Mouse (Mus musculus): ENCODE results near the gene Pdzd2. TPM values are rescaled to one million over a fixed set of nuclear protein-coding genes. Genes with fewer than 3 reads are reported as not detected.

Pdzd2 gene
- polyA plus RNA-seq, 1 experiment from 2014 or later: 114 TPM

DNA sequence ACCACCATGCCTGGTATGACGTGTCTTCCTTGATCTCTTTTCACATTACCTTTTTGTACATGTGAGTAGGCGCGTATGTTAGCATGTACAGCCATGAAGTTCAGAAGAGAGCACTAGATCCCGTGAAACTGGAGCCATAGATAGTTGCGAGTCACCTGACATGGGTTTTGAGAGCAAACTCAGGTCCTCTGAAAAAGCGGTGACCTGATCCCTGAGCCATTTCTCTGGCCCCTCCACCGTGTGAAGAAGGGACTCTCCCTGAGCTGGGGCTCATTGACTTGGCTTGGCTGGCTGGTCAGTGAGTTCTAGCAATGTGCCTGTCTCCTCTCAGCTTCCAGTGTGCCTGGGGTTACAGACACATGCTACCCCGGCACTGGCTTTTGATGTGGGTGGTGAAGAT is 102.2 kb downstream of the Pdzd2 start:
- H3K27ac ChIP-seq (ENCODE audit: low read length): no peak overlapping the region
- 93% methylated on average over 8 of the region's 8 CpGs for WGBS

DNA sequence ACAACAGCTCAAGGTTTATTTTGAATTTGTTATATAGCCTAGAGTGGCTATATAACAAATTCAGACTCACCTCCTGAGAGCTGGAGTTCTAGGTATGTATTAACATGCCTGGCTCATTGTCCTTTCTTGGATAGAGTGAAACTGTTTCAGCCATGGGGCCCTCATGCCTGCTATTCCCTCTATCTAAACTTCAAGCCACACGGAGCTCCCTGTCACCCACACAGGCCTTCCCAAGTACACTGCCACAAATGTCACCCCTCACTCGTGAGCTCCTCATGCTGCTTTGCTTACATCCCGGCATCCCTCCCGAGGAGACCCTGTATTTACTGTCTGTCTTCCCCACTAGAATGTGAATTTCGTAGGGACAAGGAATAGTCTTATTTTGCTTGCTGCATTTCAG is 103.3 kb downstream of the Pdzd2 start:
- Histone ChIP-seq H3K4me3 (ENCODE audit: low read depth, low read length) (no peak overlapping the region), H3K27ac (ENCODE audit: low read length) (no peak overlapping the region), H3K9me3 (ENCODE audit: low read length) (no peaks in the 10 kb centered on the region), H3K4me1 (ENCODE audit: insufficient read depth, low read depth, low read length) (no peaks in the 10 kb centered on the region), H3K36me3 (ENCODE audit: insufficient read depth, low read length) (no peaks in the 10 kb centered on the region), H3K4me2 (replicated peaks; ENCODE audit: low read depth, low read length) (no peak overlapping the region), H3K9ac (replicated peaks; ENCODE audit: low read depth) (no peak overlapping the region), H3K27me3 (replicated peaks; ENCODE audit: insufficient read depth, low read length) (no peaks in the 10 kb centered on the region)
- no peak for TF ChIP-seq EP300 (IDR thresholded peaks at IDR 0.05)
- TF ChIP-seq CTCF (IDR thresholded peaks at IDR 0.05): no peak
- 67% methylated on average over 5 of the region's 5 CpGs for WGBS
- DNase-seq (ENCODE audit: low spot score) (no peak), ATAC-seq (no peak)

More for the DNA sequence above, 102.2 kb downstream of the Pdzd2 start:
- no peak overlapping the region for H3K4me2 ChIP-seq (replicated peaks; ENCODE audit: low read depth, low read length)
- no peak overlapping the region for H3K4me3 ChIP-seq (ENCODE audit: low read depth, low read length)
- H3K9me3 ChIP-seq (ENCODE audit: low read length): no peaks in the 10 kb centered on the region
- H3K27me3 ChIP-seq (replicated peaks; ENCODE audit: insufficient read depth, low read length): no peaks in the 10 kb centered on the region
- no peak for DNase-seq (ENCODE audit: low spot score)
- ATAC-seq: no peak
- no peak for TF ChIP-seq CTCF (IDR thresholded peaks at IDR 0.05)
- TF ChIP-seq EP300 (IDR thresholded peaks at IDR 0.05): no peak
- no peaks in the 10 kb centered on the region for H3K36me3 ChIP-seq (ENCODE audit: insufficient read depth, low read length)
- no peaks in the 10 kb centered on the region for H3K4me1 ChIP-seq (ENCODE audit: insufficient read depth, low read depth, low read length)
- no peak overlapping the region for H3K9ac ChIP-seq (replicated peaks; ENCODE audit: low read depth)

DNA sequence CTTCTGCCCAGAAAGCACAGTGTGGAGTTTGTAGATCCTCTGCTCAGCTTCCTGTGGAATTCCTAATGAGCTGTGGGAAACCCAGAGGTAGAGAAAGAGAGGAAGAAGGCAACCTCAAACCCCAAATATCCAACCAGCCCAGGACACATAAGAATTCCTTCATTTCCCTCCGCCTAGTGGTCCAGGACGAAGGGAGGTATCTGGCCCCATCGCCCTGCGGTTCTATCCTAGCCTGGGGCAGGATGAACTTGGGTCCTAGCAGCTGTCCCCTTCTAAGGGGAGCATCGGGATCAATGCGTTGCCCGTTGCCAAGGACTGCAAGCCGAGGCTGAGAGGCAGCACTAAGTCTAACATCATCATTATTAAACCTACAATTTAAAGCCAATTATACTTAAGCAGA is 104.8 kb downstream of the Pdzd2 start:
- 94% methylated on average over 8 of the region's 8 CpGs for WGBS
- no peak for TF ChIP-seq CTCF (IDR thresholded peaks at IDR 0.05)
- no peak for TF ChIP-seq EP300 (IDR thresholded peaks at IDR 0.05)
- H3K9me3 ChIP-seq (ENCODE audit: low read length): no peaks in the 10 kb centered on the region

DNA sequence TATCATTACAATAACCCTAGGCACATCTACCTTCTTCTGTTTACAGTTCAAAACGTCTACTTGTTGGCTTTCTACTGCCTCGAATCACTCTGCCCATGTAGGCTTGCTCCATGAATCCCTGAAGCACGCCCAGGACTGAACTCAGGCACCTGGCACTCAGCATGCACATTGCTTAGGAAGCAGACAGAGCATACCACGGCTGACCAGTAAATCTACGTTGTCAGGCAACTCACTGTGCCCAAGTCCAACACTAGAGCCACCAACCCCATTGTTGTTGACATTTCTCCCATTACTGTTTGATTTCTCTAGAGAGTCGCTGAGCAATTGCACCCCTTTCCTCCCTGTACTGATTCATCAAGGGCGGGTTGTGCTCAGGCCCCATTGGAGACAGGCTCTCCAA is 110.6 kb downstream of the Pdzd2 start:
- DNase-seq (ENCODE audit: low spot score): peak; percentile 49
- Histone ChIP-seq H3K27ac (ENCODE audit: low read length) (no peak overlapping the region), H3K4me3 (ENCODE audit: low read depth, low read length) (no peak overlapping the region), H3K4me1 (ENCODE audit: insufficient read depth, low read depth, low read length) (no peaks in the 10 kb centered on the region), H3K9me3 (ENCODE audit: low read length) (no peaks in the 10 kb centered on the region), H3K9ac (replicated peaks; ENCODE audit: low read depth) (no peak overlapping the region), H3K4me2 (replicated peaks; ENCODE audit: low read depth, low read length) (no peak overlapping the region), H3K27me3 (replicated peaks; ENCODE audit: insufficient read depth, low read length) (no peaks in the 10 kb centered on the region), H3K36me3 (ENCODE audit: insufficient read depth, low read length) (no peaks in the 10 kb centered on the region)
- TF ChIP-seq EP300 (IDR thresholded peaks at IDR 0.05): no peak
- no peak for TF ChIP-seq CTCF (IDR thresholded peaks at IDR 0.05)
- ATAC-seq: peak; percentile 69
- 56% methylated on average over 7 of the region's 7 CpGs for WGBS

More for the DNA sequence above, 104.8 kb downstream of the Pdzd2 start:
- Histone ChIP-seq H3K36me3 (ENCODE audit: insufficient read depth, low read length) (no peaks in the 10 kb centered on the region), H3K27me3 (replicated peaks; ENCODE audit: insufficient read depth, low read length) (no peaks in the 10 kb centered on the region), H3K9ac (replicated peaks; ENCODE audit: low read depth) (no peak overlapping the region), H3K4me1 (ENCODE audit: insufficient read depth, low read depth, low read length) (no peaks in the 10 kb centered on the region), H3K4me2 (replicated peaks; ENCODE audit: low read depth, low read length) (no peak overlapping the region), H3K27ac (ENCODE audit: low read length) (no peak overlapping the region), H3K4me3 (ENCODE audit: low read depth, low read length) (no peak overlapping the region)
- DNase-seq (ENCODE audit: low spot score) (no peak), ATAC-seq (no peak)

DNA sequence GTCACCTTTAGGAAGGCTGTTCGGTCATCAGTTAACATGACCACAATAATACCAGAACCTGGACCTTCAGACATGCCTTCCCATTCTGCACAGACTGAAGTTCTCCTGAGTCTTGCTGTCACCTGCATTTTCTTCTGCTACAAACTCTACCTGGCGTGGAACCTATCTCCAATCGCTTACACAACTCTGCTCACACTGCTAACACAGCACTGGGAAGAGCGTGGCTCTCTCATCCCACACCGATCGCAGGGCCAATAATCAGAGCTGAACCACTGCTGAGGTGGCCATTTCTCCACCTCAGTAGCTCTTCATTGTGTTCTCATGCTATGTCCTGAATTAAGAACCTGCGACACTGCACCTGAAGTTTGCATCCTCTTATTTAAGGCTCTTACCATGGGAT is 111.3 kb downstream of the Pdzd2 start:
- no peak for TF ChIP-seq EP300 (IDR thresholded peaks at IDR 0.05)
- TF ChIP-seq CTCF (IDR thresholded peaks at IDR 0.05): no peak
- Histone ChIP-seq H3K4me3 (ENCODE audit: low read depth, low read length) (no peak overlapping the region), H3K4me1 (ENCODE audit: insufficient read depth, low read depth, low read length) (no peaks in the 10 kb centered on the region), H3K27me3 (replicated peaks; ENCODE audit: insufficient read depth, low read length) (no peaks in the 10 kb centered on the region), H3K36me3 (ENCODE audit: insufficient read depth, low read length) (no peaks in the 10 kb centered on the region), H3K4me2 (replicated peaks; ENCODE audit: low read depth, low read length) (no peak overlapping the region), H3K9ac (replicated peaks; ENCODE audit: low read depth) (no peak overlapping the region), H3K9me3 (ENCODE audit: low read length) (no peaks in the 10 kb centered on the region), H3K27ac (ENCODE audit: low read length) (no peak overlapping the region)
- no peak for DNase-seq (ENCODE audit: low spot score)
- ATAC-seq: no peak
- 91% methylated on average over 7 of the region's 7 CpGs for WGBS

DNA sequence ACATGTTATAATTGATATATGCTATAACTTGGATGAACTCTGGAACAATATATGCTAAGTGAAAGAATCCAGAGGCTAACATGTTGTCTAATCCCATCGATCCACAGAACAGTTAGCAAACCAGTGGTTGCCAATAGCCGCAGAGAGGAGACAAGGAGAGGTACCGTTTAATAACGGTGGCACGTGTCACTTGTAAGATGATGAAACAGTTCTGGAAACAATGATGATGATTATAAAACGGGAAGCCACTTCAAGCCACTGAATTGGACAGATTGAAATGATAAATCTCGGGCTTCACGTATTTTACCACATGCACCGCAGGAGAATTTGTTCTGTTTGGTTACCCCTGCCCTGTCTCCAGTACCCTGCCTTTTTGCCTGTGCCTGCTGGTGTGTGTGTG is 112.8 kb downstream of the Pdzd2 start:
- TF ChIP-seq EP300 (IDR thresholded peaks at IDR 0.05) (no peak), CTCF (IDR thresholded peaks at IDR 0.05) (no peak)
- no peak overlapping the region for H3K4me2 ChIP-seq (replicated peaks; ENCODE audit: low read depth, low read length)
- no peak overlapping the region for H3K9ac ChIP-seq (replicated peaks; ENCODE audit: low read depth)
- no peaks in the 10 kb centered on the region for H3K9me3 ChIP-seq (ENCODE audit: low read length)
- ATAC-seq: no peak
- H3K4me3 ChIP-seq (ENCODE audit: low read depth, low read length): no peak overlapping the region
- no peaks in the 10 kb centered on the region for H3K27me3 ChIP-seq (replicated peaks; ENCODE audit: insufficient read depth, low read length)
- 86% methylated on average over 9 of the region's 9 CpGs for WGBS
- no peaks in the 10 kb centered on the region for H3K36me3 ChIP-seq (ENCODE audit: insufficient read depth, low read length)
- no peaks in the 10 kb centered on the region for H3K4me1 ChIP-seq (ENCODE audit: insufficient read depth, low read depth, low read length)
- H3K27ac ChIP-seq (ENCODE audit: low read length): no peak overlapping the region
- DNase-seq (ENCODE audit: low spot score): no peak

DNA sequence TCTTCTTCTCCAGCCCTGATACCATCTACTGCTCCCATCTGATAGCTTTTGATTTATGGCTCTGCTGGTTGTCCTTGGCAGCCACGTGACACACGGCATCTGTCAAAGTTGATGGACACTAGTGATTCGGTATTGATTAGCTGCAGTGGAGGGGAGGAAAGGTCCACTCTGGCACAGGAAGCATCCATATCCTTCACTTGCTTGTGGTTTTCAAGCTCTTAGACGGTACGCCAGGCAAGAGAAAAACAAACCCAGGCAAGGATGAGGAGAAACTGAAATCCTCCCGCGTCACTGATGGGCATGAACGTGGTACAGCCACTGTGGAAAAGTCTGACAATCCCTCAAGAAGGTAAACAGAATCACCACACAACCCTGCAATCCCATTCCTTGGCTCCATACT is 113.6 kb downstream of the Pdzd2 start:
- no peak for ATAC-seq
- Histone ChIP-seq H3K4me3 (ENCODE audit: low read depth, low read length) (no peak overlapping the region), H3K9ac (replicated peaks; ENCODE audit: low read depth) (no peak overlapping the region), H3K4me2 (replicated peaks; ENCODE audit: low read depth, low read length) (no peak overlapping the region), H3K9me3 (ENCODE audit: low read length) (no peaks in the 10 kb centered on the region), H3K27me3 (replicated peaks; ENCODE audit: insufficient read depth, low read length) (no peaks in the 10 kb centered on the region), H3K27ac (ENCODE audit: low read length) (no peak overlapping the region), H3K36me3 (ENCODE audit: insufficient read depth, low read length) (no peaks in the 10 kb centered on the region), H3K4me1 (ENCODE audit: insufficient read depth, low read depth, low read length) (no peaks in the 10 kb centered on the region)
- 58% methylated on average over 8 of the region's 8 CpGs for WGBS
- DNase-seq (ENCODE audit: low spot score): no peak
- TF ChIP-seq CTCF (IDR thresholded peaks at IDR 0.05) (no peak), EP300 (IDR thresholded peaks at IDR 0.05) (no peak)
